Mouse (Mus musculus) fat pad, adult 2 months (tissue): Measurements from ENCODE around the gene H2afb1.
"Not testable (repeated sequence)": the region's sequence is repeated elsewhere in the genome, so short reads cannot be mapped to it uniquely, and the experiment has no call there.

Experiments
- DNase-seq: peaks from one replicate; pipeline ENCODE4 v3.0.0-alpha.2; 2011; ENCODE audit warnings: low read depth, low spot score; ENCODE audit errors: extremely low read depth

The H2afb1 gene

DNA sequence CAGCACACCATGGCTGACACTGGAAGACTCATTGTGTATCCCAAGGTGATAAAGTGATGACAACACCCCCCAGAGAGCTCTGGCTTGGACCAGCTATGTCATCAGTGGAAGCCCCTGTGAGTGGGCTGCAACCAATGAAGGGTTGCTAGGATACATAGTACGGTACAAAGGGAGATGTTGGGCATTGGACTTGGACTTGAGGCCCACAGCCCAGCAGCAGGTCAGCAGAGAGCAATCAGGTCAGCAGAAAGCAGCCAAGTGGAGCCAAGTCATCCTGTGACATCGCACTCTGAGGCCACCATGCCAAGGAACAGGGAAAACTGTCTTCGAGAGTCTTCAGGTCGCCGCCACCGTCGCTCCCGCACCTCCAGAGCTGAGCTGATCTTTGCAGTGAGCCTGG lies at the start of gene H2afb1:
Gene H2afb1 (plus strand): TSS at position 301 of the 400 bp plus-strand sequence.
- DNase-seq: not testable (repeated sequence)

DNA sequence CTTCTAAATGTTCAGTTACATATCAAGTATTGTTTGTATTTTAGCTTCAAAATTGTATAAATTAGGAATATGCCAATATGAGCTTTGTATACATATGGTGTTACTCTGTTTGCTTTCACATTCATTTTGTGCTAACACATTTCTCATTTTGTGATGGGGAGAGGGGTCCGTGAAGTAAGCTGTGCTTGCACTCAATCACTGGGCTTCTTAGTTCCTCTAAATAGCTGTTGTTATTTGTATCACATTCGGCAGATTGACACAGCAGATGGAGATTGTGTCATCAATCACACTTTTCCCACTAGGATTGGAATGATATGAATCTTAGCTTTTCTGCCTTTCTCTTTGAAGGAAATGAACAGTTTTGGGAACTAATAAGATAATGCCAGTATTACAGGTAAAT lies 21.5 kb downstream of the H2afb1 start:
- DNase-seq: no peak
